9 mouse cellular contexts compared by ENCODE assay signal in genomic region chr16:87248501-87249030, GRCm38 (mm10).
DNase-seq lines count a peak whose midpoint lies in the region; ATAC-seq and TF ChIP-seq lines count a peak whose summit lies in the region.
"Had no signal": no experiment of that assay in that cellular context is flagged by ENCODE, and none has a peak within 500 bp of the region (broad histone marks: within the 10 kb centered on the region; RNA-seq: fewer than 3 reads in every experiment).

No protein-coding gene starts in this region.

- no peak for TF ChIP-seq POLR2A in liver, adult 2 months (IDR thresholded peaks at IDR 0.05; ENCODE audit: extremely low read depth, insufficient read depth, low read length)

- no peaks in the 10 kb centered on the region for H3K36me3 ChIP-seq in liver, adult 2 months (ENCODE audit: control insufficient read depth, insufficient read depth, low read length)
- H3K36me3 ChIP-seq in liver, embryonic 11.5 days (ENCODE audit: control insufficient read depth, insufficient read depth, low read length): no peaks in the 10 kb centered on the region
- H3K36me3 ChIP-seq in hindbrain, embryonic 14.5 days (replicated peaks; ENCODE audit: control insufficient read depth, insufficient read depth): no peaks in the 10 kb centered on the region

- peaks cover 2% of the 10 kb centered on the region; the same call in 1 of the 2 replicates for H3K4me1 ChIP-seq in liver, adult 2 months (ENCODE audit: control insufficient read depth, insufficient read depth, low read length)
- no peaks in the 10 kb centered on the region for H3K4me1 ChIP-seq in liver, embryonic 11.5 days (replicated peaks; ENCODE audit: control insufficient read depth, insufficient read depth, low read length)
- no peaks in the 10 kb centered on the region for H3K4me1 ChIP-seq in hindbrain, embryonic 14.5 days (replicated peaks; ENCODE audit: control insufficient read depth, insufficient read depth, low read length)

- no peak for ATAC-seq in liver, embryonic 11.5 days (replicated peaks; ENCODE audit: low FRiP score)
- no peak for ATAC-seq in hindbrain, embryonic 14.5 days (ENCODE audit: low FRiP score)
- ATAC-seq in megakaryocyte progenitor cell, adult 5-6 weeks (replicated peaks; ENCODE audit: poor library complexity): peak; percentile 63; the same call in 1 of the 2 replicates

- H3K79me2 ChIP-seq in liver, adult 2 months (ENCODE audit: control insufficient read depth, insufficient read depth, low read length): no peaks in the 10 kb centered on the region

- peak; percentile 18 to 48 for DNase-seq in cerebellum, adult 18-20 months
- no peak for DNase-seq in cerebellum, adult 9-11 months
- peak; percentile 39 for DNase-seq in liver, adult 2 months (ENCODE audit: extremely low read depth, low read depth, low spot score)
- DNase-seq in liver, embryonic 11.5 days (ENCODE audit: low spot score): no peak
- peak; percentile 16 for DNase-seq in c-Kit-positive CD71-positive TER-119-positive erythroid progenitor cells, embryonic 14.5 days (ENCODE audit: low spot score)
- DNase-seq in hindbrain, embryonic 14.5 days (ENCODE audit: low spot score): peak; percentile 89
- DNase-seq in B cell, adult 2 months: no peak

- 45% methylated on average over 6 of the region's 6 CpGs for whole genome bisulfite sequencing in liver, adult 2 months
- WGBS in liver, embryonic 11.5 days: 45% methylated on average over 6 of the region's 6 CpGs
- WGBS in hindbrain, embryonic 14.5 days: 54% methylated on average over 6 of the region's 6 CpGs

- no peak for TF ChIP-seq CTCF in liver, adult 2 months (IDR thresholded peaks at IDR 0.05; ENCODE audit: low read depth, low read length)

- no peak overlapping the region for H3K4me3 ChIP-seq in liver, adult 2 months (ENCODE audit: insufficient read depth, low read depth, low read length)
- H3K4me3 ChIP-seq in liver, embryonic 11.5 days (ENCODE audit: low read depth, low read length): no peak overlapping the region
- H3K4me3 ChIP-seq in hindbrain, embryonic 14.5 days (replicated peaks; ENCODE audit: low read length): no peak overlapping the region
- H3K4me3 ChIP-seq: myocyte had no signal

- H3K27ac ChIP-seq in liver, adult 2 months (replicated peaks; ENCODE audit: insufficient read depth, low read depth, low read length): no peak overlapping the region
- no peak overlapping the region for H3K27ac ChIP-seq in liver, embryonic 11.5 days (ENCODE audit: low read depth, low read length)
- H3K27ac ChIP-seq in hindbrain, embryonic 14.5 days: no peak overlapping the region

- no peak overlapping the region for H3K4me2 ChIP-seq in liver, embryonic 11.5 days
- H3K4me2 ChIP-seq in hindbrain, embryonic 14.5 days (replicated peaks): no peak overlapping the region

- H3K9me3 ChIP-seq in liver, embryonic 11.5 days (ENCODE audit: control insufficient read depth, low read length): no peaks in the 10 kb centered on the region
- no peaks in the 10 kb centered on the region for H3K9me3 ChIP-seq in hindbrain, embryonic 14.5 days (ENCODE audit: control insufficient read depth, low read length)

- H3K9ac ChIP-seq in liver, adult 2 months (ENCODE audit: low read depth, low read length): no peak overlapping the region
- H3K9ac ChIP-seq in liver, embryonic 11.5 days (ENCODE audit: low read depth, low read length): no peak overlapping the region
- no peak overlapping the region for H3K9ac ChIP-seq in hindbrain, embryonic 14.5 days

- H3K27me3 ChIP-seq in liver, adult 2 months (ENCODE audit: control insufficient read depth, insufficient read depth, low read length): no peaks in the 10 kb centered on the region
- no peaks in the 10 kb centered on the region for H3K27me3 ChIP-seq in liver, embryonic 11.5 days (replicated peaks; ENCODE audit: control insufficient read depth, insufficient read depth, low read length)
- no peaks in the 10 kb centered on the region for H3K27me3 ChIP-seq in hindbrain, embryonic 14.5 days (ENCODE audit: control insufficient read depth, insufficient read depth, low read length)

Comparison
In these comparisons a context has a peak if more than half of its experiments do, and no peak if none do; other contexts are left out.
1. DNase-seq: peak in cerebellum, adult 18-20 months (2 of 2), liver, adult 2 months (single experiment), c-Kit-positive CD71-positive TER-119-positive erythroid progenitor cells, embryonic 14.5 days (single experiment) and hindbrain, embryonic 14.5 days (single experiment); none in cerebellum, adult 9-11 months (single experiment), liver, embryonic 11.5 days (single experiment) and B cell, adult 2 months (0 of 2).